Mouse (Mus musculus) cerebral cortex, adult 2 months (tissue): ENCODE data around the gene Rev3l.

ENCODE experiments used
- WGBS: fragments of 180-500 bp; shearing (Covaris S2); methylation state at CpG from one replicate; pipeline ENCODE4 v1.1.7; 2018; 5-methylcytosine and 5-hydroxymethylcytosine counted together

The Rev3l gene

GRCm38 (mm10) chr10:39778305-39778704 lies 46.4 kb downstream of the Rev3l start:
- WGBS = 84% methylated on average over 4 of the region's 4 CpGs

GRCm38 (mm10) chr10:39785241-39785640 lies 53.3 kb downstream of the Rev3l start:
- WGBS = 81% methylated on average over 3 of the region's 3 CpGs

GRCm38 (mm10) chr10:39793295-39793694 lies 61.4 kb downstream of the Rev3l start:
- 70% methylated on average over 1 of the region's 1 CpGs for WGBS

- 81% methylated on average over 3 of the region's 3 CpGs for WGBS
These were observed 79.6 kb downstream of the Rev3l start for GRCm38 (mm10) chr10:39811507-39811906.

GRCm38 (mm10) chr10:39842621-39843020 lies 110.7 kb downstream of the Rev3l start:
- WGBS = 57% methylated on average over 1 of the region's 1 CpGs

GRCm38 (mm10) chr10:39865509-39865908 lies 133.6 kb downstream of the Rev3l start:
- WGBS = 96% methylated on average over 2 of the region's 2 CpGs

- 70% methylated on average over 3 of the region's 3 CpGs for WGBS
These were observed 156.7 kb downstream of the Rev3l start for GRCm38 (mm10) chr10:39888621-39889020.

- WGBS = 79% methylated on average over 11 of the region's 11 CpGs
These were observed 162.1 kb downstream of the Rev3l start for GRCm38 (mm10) chr10:39893702-39894697.

GRCm38 (mm10) chr10:39896503-39896902 lies 164.6 kb downstream of the Rev3l start:
- 90% methylated on average over 5 of the region's 5 CpGs for WGBS

GRCm38 (mm10) chr10:39898874-39899371 lies 167.0 kb downstream of the Rev3l start, which contains the start of gene Mfsd4b4:
Gene Mfsd4b4 (minus strand): TSS chr10:39899238.
- 1% methylated on average over 41 of the region's 41 CpGs for WGBS

- 88% methylated on average over 3 of the region's 3 CpGs for WGBS
These were observed 172.3 kb downstream of the Rev3l start for GRCm38 (mm10) chr10:39904191-39904590.

- 89% methylated on average over 10 of the region's 10 CpGs for WGBS
These were observed 175.1 kb downstream of the Rev3l start for GRCm38 (mm10) chr10:39906799-39907658.

- 80% methylated on average over 13 of the region's 13 CpGs for WGBS
These were observed 177.0 kb downstream of the Rev3l start for GRCm38 (mm10) chr10:39908768-39909441.

- 79% methylated on average over 8 of the region's 8 CpGs for WGBS
These were observed 192.6 kb downstream of the Rev3l start for GRCm38 (mm10) chr10:39924556-39924955.
